Mouse (Mus musculus) megakaryocyte, embryonic 14.5 days (primary cell): ENCODE data around the gene Zfp36l3.

Experiments used
- FLI1 ChIP-seq: IDR thresholded peaks from 2 replicates; pipeline ENCODE4 v1.6.1; 2012; ENCODE audit warnings: low read length, inconsistent platforms, mixed read lengths
- GATA1 ChIP-seq: IDR thresholded peaks from 3 replicates; pipeline ENCODE4 v1.6.1; 2012; ENCODE audit warnings: mixed read lengths, low read length, inconsistent platforms, borderline replicate concordance

GRCm38 (mm10) chrX:53799074-53799473 is 22.9 kb upstream of the Zfp36l3 start:
- TF ChIP-seq GATA1 (no peak), FLI1 (no peak)
